Mouse (Mus musculus): Measurements from ENCODE around the gene Ift22.
"Not testable (repeated sequence)": the region's sequence is repeated elsewhere in the genome, so short reads cannot be mapped to it uniquely, and the experiment has no call there.

Gene Ift22

GRCm38 (mm10) chr5:136907587-136907986 lies 363 bp upstream of the Ift22 start:
- DNase-seq (ENCODE audit: low spot score) = no peak

- DNase-seq (ENCODE audit: low spot score) = no peak
Measured at GRCm38 (mm10) chr5:136914183-136914582, 6.2 kb downstream of the Ift22 start.

- no peak for DNase-seq (ENCODE audit: low spot score)
Measured at GRCm38 (mm10) chr5:136917613-136918242, 9.8 kb downstream of the Ift22 start.

GRCm38 (mm10) chr5:136918655-136919472 lies 10.9 kb downstream of the Ift22 start:
- DNase-seq (ENCODE audit: low spot score) = peak; percentile 95

GRCm38 (mm10) chr5:136919546-136920301 lies 11.8 kb downstream of the Ift22 start:
- peak; percentile 34 for DNase-seq (ENCODE audit: low spot score)

GRCm38 (mm10) chr5:136922830-136923229 lies 14.9 kb downstream of the Ift22 start:
- no peak for DNase-seq (ENCODE audit: low spot score)

- no peak for DNase-seq (ENCODE audit: low spot score)
Measured at GRCm38 (mm10) chr5:136923751-136924478, 16.0 kb downstream of the Ift22 start.

GRCm38 (mm10) chr5:136929073-136929472 lies 21.1 kb downstream of the Ift22 start:
- peak; percentile 94 for DNase-seq (ENCODE audit: low spot score)

GRCm38 (mm10) chr5:136931896-136932295 lies 23.9 kb downstream of the Ift22 start:
- no peak for DNase-seq (ENCODE audit: low spot score)

- no peak for DNase-seq (ENCODE audit: low spot score)
Measured at GRCm38 (mm10) chr5:136932956-136933355, 25.0 kb downstream of the Ift22 start.

GRCm38 (mm10) chr5:136933930-136934329 lies 26.0 kb downstream of the Ift22 start:
- no peak for DNase-seq (ENCODE audit: low spot score)

- DNase-seq (ENCODE audit: low spot score) = no peak
Measured at GRCm38 (mm10) chr5:136935905-136936695, 28.1 kb downstream of the Ift22 start.

GRCm38 (mm10) chr5:136936750-136937149 lies 28.8 kb downstream of the Ift22 start:
- no peak for DNase-seq (ENCODE audit: low spot score)

GRCm38 (mm10) chr5:136937621-136938020 lies 29.7 kb downstream of the Ift22 start:
- no peak for DNase-seq (ENCODE audit: low spot score)

GRCm38 (mm10) chr5:136939284-136939683 lies 31.3 kb downstream of the Ift22 start:
- DNase-seq (ENCODE audit: low spot score) = no peak

- not testable (repeated sequence) for DNase-seq (ENCODE audit: low spot score)
Measured at GRCm38 (mm10) chr5:136940029-136940428, 32.1 kb downstream of the Ift22 start.

- DNase-seq (ENCODE audit: low spot score) = no peak
Measured at GRCm38 (mm10) chr5:136940845-136941560, 33.1 kb downstream of the Ift22 start.

GRCm38 (mm10) chr5:136942781-136943180 lies 34.8 kb downstream of the Ift22 start:
- peak; percentile 14 for DNase-seq (ENCODE audit: low spot score)

GRCm38 (mm10) chr5:136943382-136943781 lies 35.4 kb downstream of the Ift22 start:
- DNase-seq (ENCODE audit: low spot score) = no peak

GRCm38 (mm10) chr5:136945084-136945483 lies 37.1 kb downstream of the Ift22 start:
- DNase-seq (ENCODE audit: low spot score) = no peak

Data from embryo, embryonic 10.5 days (tissue).